Mouse (Mus musculus): Measurements from ENCODE around the gene Cyp11a1. TPM values are rescaled to one million over a fixed set of nuclear protein-coding genes. Genes with fewer than 3 reads are reported as not detected.

Cyp11a1 gene
- polyA plus RNA-seq, 1 experiment, result 0.19 TPM

DNA sequence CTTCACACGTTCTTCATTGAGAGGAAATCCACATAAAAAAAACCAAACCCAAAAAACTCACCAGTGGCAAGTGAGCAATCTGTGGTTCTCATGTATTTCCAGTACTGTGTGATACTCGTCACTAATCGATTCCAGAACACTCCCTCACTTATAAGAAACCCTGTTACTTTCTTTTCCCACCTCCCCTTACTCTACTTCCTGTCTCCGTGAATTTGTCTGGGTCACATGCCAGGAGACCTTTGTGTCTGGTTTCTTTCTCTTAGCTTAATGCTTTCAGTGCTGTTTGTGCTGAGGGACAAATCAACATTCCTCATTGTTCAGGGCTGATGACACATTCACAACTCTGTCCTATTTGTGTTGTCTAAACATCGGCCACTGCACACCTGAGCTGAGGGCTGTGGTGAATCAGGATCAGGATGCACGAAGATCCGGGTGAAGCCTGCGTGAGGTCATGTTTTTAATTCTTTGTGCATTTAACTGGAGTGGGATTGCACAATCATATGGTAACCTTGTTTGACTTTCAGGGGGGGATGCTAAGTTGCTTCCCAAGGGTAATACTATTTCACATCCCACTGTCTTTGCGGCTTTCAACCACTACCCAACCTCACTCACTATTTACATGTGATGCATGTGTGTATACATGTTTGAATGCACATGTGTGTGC is 33.3 kb upstream of the Cyp11a1 start:
- H3K36me3 ChIP-seq (ENCODE audit: control insufficient read depth, insufficient read depth, low read length), result no peaks in the 10 kb centered on the region
- no peak overlapping the region for H3K4me3 ChIP-seq (ENCODE audit: low read depth, low read length)
- H3K4me1 ChIP-seq (ENCODE audit: control insufficient read depth, insufficient read depth, insufficient read length, low read length), result peaks cover 53% of the 10 kb centered on the region
- WGBS, result 40% methylated on average over 9 of the region's 9 CpGs
- peak overlapping the region; percentile 81 for H3K27ac ChIP-seq (ENCODE audit: insufficient read depth, low read depth, low read length)
- TF ChIP-seq CTCF (IDR thresholded peaks at IDR 0.05; ENCODE audit: extremely low read depth, insufficient read length, insufficient replicate concordance, low read depth, low read length) (no peak), POLR2A (IDR thresholded peaks at IDR 0.05; ENCODE audit: low read depth, low read length) (no peak)
- H3K27me3 ChIP-seq (ENCODE audit: control insufficient read depth, insufficient read depth, low read length), result no peaks in the 10 kb centered on the region

DNA sequence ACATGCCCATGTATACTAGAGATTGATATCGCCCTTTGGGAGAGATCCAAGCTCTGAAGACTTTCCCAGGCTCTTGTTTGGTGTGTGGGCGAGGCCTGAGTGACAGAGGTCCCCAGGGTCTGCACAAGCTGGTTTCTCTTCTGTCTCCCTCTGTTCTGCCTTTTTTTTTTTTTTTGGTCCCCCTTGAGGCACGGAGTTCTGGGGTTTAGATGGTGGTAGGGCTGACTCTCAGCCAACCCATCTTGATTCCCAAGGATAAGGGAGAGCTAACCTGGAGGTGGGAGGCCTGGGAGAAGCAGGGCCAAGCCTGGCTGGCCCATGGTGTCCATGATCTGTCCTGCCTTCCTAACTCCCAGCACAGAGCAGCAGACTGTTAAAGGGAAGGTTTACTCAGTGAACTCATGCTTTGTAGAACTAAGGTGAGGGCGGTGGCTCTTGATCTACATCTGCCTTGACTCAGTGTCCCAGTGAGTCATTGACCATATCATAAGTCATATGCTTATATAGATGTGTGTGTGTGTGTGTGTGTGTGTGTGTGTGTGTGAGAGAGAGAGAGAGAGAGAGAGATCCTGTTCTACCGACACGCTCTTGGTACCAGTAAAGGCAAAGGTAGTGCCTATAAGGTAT is 32.7 kb upstream of the Cyp11a1 start:
- Histone ChIP-seq H3K4me3 (ENCODE audit: low read depth, low read length) (no peak overlapping the region), H3K4me1 (ENCODE audit: control insufficient read depth, insufficient read depth, insufficient read length, low read length) (peaks cover 48% of the 10 kb centered on the region), H3K27me3 (ENCODE audit: control insufficient read depth, insufficient read depth, low read length) (no peaks in the 10 kb centered on the region), H3K36me3 (ENCODE audit: control insufficient read depth, insufficient read depth, low read length) (no peaks in the 10 kb centered on the region), H3K27ac (ENCODE audit: insufficient read depth, low read depth, low read length) (peak overlapping the region; percentile 87)
- WGBS, result 59% methylated on average over 6 of the region's 6 CpGs
- TF ChIP-seq CTCF (IDR thresholded peaks at IDR 0.05; ENCODE audit: extremely low read depth, insufficient read length, insufficient replicate concordance, low read depth, low read length) (no peak), POLR2A (IDR thresholded peaks at IDR 0.05; ENCODE audit: low read depth, low read length) (no peak)

DNA sequence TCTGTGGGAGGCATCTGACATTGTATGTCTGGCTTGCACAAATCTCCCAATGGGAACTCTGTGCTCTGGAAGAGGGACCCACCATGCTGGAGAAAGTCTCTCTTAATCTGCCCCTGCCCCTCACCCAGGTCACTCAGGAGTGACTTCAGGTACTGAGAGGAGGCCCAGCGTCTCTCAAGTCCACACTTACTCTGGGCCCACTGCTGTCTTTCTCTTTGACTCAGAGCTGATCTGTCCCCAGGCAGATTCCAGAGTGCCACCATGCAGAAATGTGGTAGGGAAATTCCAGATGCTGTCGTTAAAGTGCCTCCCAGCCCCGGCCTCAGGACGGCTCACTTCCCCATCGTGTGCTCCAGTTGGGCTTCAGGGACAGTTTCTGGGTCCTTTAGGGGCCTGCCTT is 32.0 kb upstream of the Cyp11a1 start:
- no peak for TF ChIP-seq CTCF (IDR thresholded peaks at IDR 0.05; ENCODE audit: extremely low read depth, insufficient read length, insufficient replicate concordance, low read depth, low read length)
- no peak for TF ChIP-seq POLR2A (IDR thresholded peaks at IDR 0.05; ENCODE audit: low read depth, low read length)
- H3K4me1 ChIP-seq (ENCODE audit: control insufficient read depth, insufficient read depth, insufficient read length, low read length), result peaks cover 51% of the 10 kb centered on the region

DNA sequence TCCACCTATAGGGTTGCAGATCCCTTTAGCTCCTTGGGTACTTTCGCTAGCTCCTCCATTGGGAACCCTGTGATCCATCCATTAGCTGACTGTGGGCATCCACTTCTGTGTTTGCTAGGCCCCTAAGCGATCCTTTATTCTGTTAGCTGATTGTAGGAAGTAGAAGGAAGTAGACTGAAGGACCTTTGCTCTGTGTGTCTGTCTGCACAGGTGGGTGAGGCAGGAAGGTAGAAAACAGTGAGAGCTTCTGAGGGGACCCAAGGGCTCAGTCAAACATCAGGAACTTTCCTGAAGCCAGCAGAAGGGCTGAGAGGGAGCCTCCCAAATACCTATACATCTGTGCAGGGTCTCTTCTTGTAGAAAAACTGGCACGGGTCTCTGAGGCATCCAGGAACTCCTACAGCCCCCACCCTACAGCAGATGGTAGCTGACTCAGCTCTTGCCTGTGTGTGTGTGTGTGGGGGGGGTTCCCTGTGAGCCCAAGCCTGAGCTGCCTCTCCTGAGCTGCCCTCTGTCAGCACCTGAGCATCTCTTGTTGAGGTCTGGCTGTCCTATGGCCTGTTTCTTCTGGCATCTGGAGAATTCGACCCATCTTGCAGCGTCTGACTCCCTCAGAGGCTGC is 30.9 kb upstream of the Cyp11a1 start:
- Histone ChIP-seq H3K36me3 (ENCODE audit: control insufficient read depth, insufficient read depth, low read length) (no peaks in the 10 kb centered on the region), H3K27me3 (ENCODE audit: control insufficient read depth, insufficient read depth, low read length) (no peaks in the 10 kb centered on the region), H3K4me3 (ENCODE audit: low read depth, low read length) (no peak overlapping the region), H3K27ac (ENCODE audit: insufficient read depth, low read depth, low read length) (peak overlapping the region; percentile 52), H3K4me1 (ENCODE audit: control insufficient read depth, insufficient read depth, insufficient read length, low read length) (peaks cover 45% of the 10 kb centered on the region)
- TF ChIP-seq CTCF (IDR thresholded peaks at IDR 0.05; ENCODE audit: extremely low read depth, insufficient read length, insufficient replicate concordance, low read depth, low read length), result no peak
- 0 out of 2 replicates have a peak, but pooled peaks have one; percentile 4 for TF ChIP-seq POLR2A (IDR thresholded peaks at IDR 0.05; ENCODE audit: low read depth, low read length)
- 39% methylated on average over 5 of the region's 5 CpGs for WGBS

More for the DNA sequence above, 32.0 kb upstream of the Cyp11a1 start:
- Histone ChIP-seq H3K4me3 (ENCODE audit: low read depth, low read length) (no peak overlapping the region), H3K27me3 (ENCODE audit: control insufficient read depth, insufficient read depth, low read length) (no peaks in the 10 kb centered on the region), H3K36me3 (ENCODE audit: control insufficient read depth, insufficient read depth, low read length) (no peaks in the 10 kb centered on the region), H3K27ac (ENCODE audit: insufficient read depth, low read depth, low read length) (peak overlapping the region; percentile 87)
- WGBS, result 61% methylated on average over 5 of the region's 5 CpGs

DNA sequence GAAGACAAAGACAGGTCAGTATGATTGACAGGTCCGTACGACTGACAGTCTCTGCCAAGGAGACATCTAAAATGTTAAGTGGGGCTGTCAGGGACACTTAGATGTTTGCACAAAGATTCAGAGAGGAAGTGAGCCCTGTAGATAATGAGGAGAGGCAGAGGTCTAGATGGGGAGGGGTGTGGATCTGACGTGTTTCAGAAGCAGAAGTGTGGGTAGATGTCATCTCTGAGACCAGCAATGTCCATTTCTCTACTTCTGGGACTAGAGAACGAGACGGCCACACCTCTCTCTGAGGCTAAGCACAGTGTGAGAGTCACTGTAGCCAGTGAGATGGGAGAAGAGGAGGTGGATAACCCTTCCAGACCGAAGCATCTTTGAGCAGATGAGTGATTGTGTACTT is 28.2 kb upstream of the Cyp11a1 start:
- H3K4me3 ChIP-seq (ENCODE audit: low read depth, low read length), result no peak overlapping the region
- no peak overlapping the region for H3K27ac ChIP-seq (ENCODE audit: insufficient read depth, low read depth, low read length)
- H3K4me1 ChIP-seq (ENCODE audit: control insufficient read depth, insufficient read depth, insufficient read length, low read length), result peaks cover 42% of the 10 kb centered on the region
- TF ChIP-seq POLR2A (IDR thresholded peaks at IDR 0.05; ENCODE audit: low read depth, low read length) (no peak), CTCF (IDR thresholded peaks at IDR 0.05; ENCODE audit: extremely low read depth, insufficient read length, insufficient replicate concordance, low read depth, low read length) (no peak)
- H3K27me3 ChIP-seq (ENCODE audit: control insufficient read depth, insufficient read depth, low read length), result no peaks in the 10 kb centered on the region
- 46% methylated on average over 6 of the region's 6 CpGs for WGBS
- no peaks in the 10 kb centered on the region for H3K36me3 ChIP-seq (ENCODE audit: control insufficient read depth, insufficient read depth, low read length)

DNA sequence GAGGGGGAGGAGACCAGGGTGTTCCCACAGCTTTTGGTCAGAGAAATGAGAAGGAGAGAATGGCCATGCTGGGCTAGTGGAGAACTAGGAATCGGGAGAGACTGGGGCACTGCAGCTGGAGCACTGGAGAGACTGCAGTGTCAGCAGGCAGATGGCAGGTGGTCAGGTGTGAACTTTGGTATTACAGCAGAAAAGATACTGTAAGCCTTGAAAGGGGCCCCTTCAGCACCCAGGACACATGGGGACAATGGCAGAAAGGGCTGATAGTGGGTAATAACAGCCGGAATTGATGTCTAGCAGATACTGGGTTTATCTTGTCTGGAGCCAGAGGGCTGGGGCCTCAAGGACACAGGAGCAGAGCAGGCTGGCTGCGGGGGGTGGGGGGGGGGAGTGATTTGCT is 27.4 kb upstream of the Cyp11a1 start:
- Histone ChIP-seq H3K27me3 (ENCODE audit: control insufficient read depth, insufficient read depth, low read length) (no peaks in the 10 kb centered on the region), H3K36me3 (ENCODE audit: control insufficient read depth, insufficient read depth, low read length) (no peaks in the 10 kb centered on the region), H3K4me3 (ENCODE audit: low read depth, low read length) (no peak overlapping the region), H3K4me1 (ENCODE audit: control insufficient read depth, insufficient read depth, insufficient read length, low read length) (peaks cover 35% of the 10 kb centered on the region), H3K27ac (ENCODE audit: insufficient read depth, low read depth, low read length) (no peak overlapping the region)
- WGBS, result 23% methylated on average over 3 of the region's 3 CpGs
- TF ChIP-seq CTCF (IDR thresholded peaks at IDR 0.05; ENCODE audit: extremely low read depth, insufficient read length, insufficient replicate concordance, low read depth, low read length) (no peak), POLR2A (IDR thresholded peaks at IDR 0.05; ENCODE audit: low read depth, low read length) (no peak)

DNA sequence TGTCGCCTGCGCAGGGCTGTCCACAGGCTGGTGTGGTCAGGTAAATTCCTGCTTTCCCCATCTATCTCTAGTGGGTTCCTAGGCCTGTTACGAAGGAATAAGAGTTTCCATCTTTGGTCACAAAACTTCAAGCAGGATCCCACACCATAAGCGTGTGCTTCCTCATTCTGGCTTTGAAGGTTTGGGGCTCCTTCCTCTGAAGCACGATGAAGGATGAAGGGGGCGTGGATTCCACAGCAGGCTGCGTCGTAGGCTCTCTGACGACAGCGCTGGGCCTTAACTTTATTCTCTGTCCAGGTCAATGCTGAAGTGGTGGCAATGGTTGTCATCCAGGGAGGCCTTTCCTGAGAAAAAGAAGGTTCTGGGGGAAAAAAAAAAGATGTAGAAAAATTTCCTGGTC is 25.6 kb upstream of the Cyp11a1 start:
- peaks cover 24% of the 10 kb centered on the region for H3K4me1 ChIP-seq (ENCODE audit: control insufficient read depth, insufficient read depth, insufficient read length, low read length)
- H3K36me3 ChIP-seq (ENCODE audit: control insufficient read depth, insufficient read depth, low read length), result no peaks in the 10 kb centered on the region
- no peak overlapping the region for H3K4me3 ChIP-seq (ENCODE audit: low read depth, low read length)
- no peak overlapping the region for H3K27ac ChIP-seq (ENCODE audit: insufficient read depth, low read depth, low read length)
- H3K27me3 ChIP-seq (ENCODE audit: control insufficient read depth, insufficient read depth, low read length), result no peaks in the 10 kb centered on the region
- 70% methylated on average over 10 of the region's 10 CpGs for WGBS
- TF ChIP-seq CTCF (IDR thresholded peaks at IDR 0.05; ENCODE audit: extremely low read depth, insufficient read length, insufficient replicate concordance, low read depth, low read length), result no peak
- no peak for TF ChIP-seq POLR2A (IDR thresholded peaks at IDR 0.05; ENCODE audit: low read depth, low read length)
